Mouse (Mus musculus) frontal cortex, adult 2 months (tissue): Measurements from ENCODE around the gene Rbm28. TPM values are rescaled to one million over a fixed set of nuclear protein-coding genes. Genes with fewer than 3 reads are reported as not detected.

Source experiments
- DNase-seq, 2 experiments: peaks; one replicate each; pipeline ENCODE4 v3.0.0; 2022; ENCODE audit warnings: low spot score in 1 of 2; ENCODE audit errors: extremely low spot score in 1 of 2
- polyA plus RNA-seq: library from polyadenylated mRNA; depleted of rRNA; stranded (reverse); fragments of >200 nt; gene quantifications from 2 replicates; pipeline ENCODE4 v1.2.3, GENCODE M21; 2012; rRNA removed

Gene Rbm28
- 57.3 and 58.3 TPM in 2 replicates for polyA plus RNA-seq

- DNase-seq, result peak; percentile 83 to 98
These were observed at the start of gene Rbm28 for GRCm38 (mm10) chr6:29164314-29165244. Gene Rbm28, minus strand, starts transcription at chr6:29165006.

- no peak for DNase-seq
These were observed 49.4 kb upstream of the Rbm28 start for GRCm38 (mm10) chr6:29214245-29214644.

- no peak for DNase-seq
These were observed 48.6 kb upstream of the Rbm28 start for GRCm38 (mm10) chr6:29213436-29213835.

GRCm38 (mm10) chr6:29211806-29212492, 47.1 kb upstream of the Rbm28 start:
- DNase-seq, result peak in 1 of 2 experiments; percentile 71

GRCm38 (mm10) chr6:29211146-29211545, 46.3 kb upstream of the Rbm28 start:
- no peak for DNase-seq

GRCm38 (mm10) chr6:29210231-29210936, 45.6 kb upstream of the Rbm28 start:
- DNase-seq, result no peak

- no peak for DNase-seq
These were observed 43.4 kb upstream of the Rbm28 start for GRCm38 (mm10) chr6:29208178-29208577.

- DNase-seq, result no peak
These were observed 42.2 kb upstream of the Rbm28 start for GRCm38 (mm10) chr6:29207017-29207416.

- no peak for DNase-seq
These were observed 41.2 kb upstream of the Rbm28 start for GRCm38 (mm10) chr6:29206006-29206405.

GRCm38 (mm10) chr6:29204932-29205614, 40.3 kb upstream of the Rbm28 start:
- peak in 1 of 2 experiments; percentile 64 for DNase-seq

- no peak for DNase-seq
These were observed 39.2 kb upstream of the Rbm28 start for GRCm38 (mm10) chr6:29203861-29204585.

GRCm38 (mm10) chr6:29203096-29203495, 38.3 kb upstream of the Rbm28 start:
- DNase-seq, result no peak

- DNase-seq, result no peak
These were observed 37.2 kb upstream of the Rbm28 start for GRCm38 (mm10) chr6:29201988-29202387.

GRCm38 (mm10) chr6:29201341-29201740, 36.5 kb upstream of the Rbm28 start:
- no peak for DNase-seq

- no peak for DNase-seq
These were observed 35.7 kb upstream of the Rbm28 start for GRCm38 (mm10) chr6:29200496-29200895.

- no peak for DNase-seq
These were observed 34.5 kb upstream of the Rbm28 start for GRCm38 (mm10) chr6:29199223-29199855.

- peak; percentile 87 to 98 for DNase-seq
These were observed 33.8 kb upstream of the Rbm28 start for GRCm38 (mm10) chr6:29198309-29199222.
